Comparison of ENCODE assay signal across 22 mouse cellular contexts in genomic region chr5:140134021-140134420, GRCm38 (mm10).
DNase-seq lines count a peak whose midpoint lies in the region; ATAC-seq lines count a peak whose summit lies in the region.
"Had no signal": no experiment of that assay in that cellular context is flagged by ENCODE, and none has a peak within 500 bp of the region (broad histone marks: within the 10 kb centered on the region; RNA-seq: fewer than 3 reads in every experiment).

No protein-coding gene starts in this region.

- peaks cover 20% of the 10 kb centered on the region for H3K4me1 ChIP-seq in forebrain, embryonic 15.5 days
- H3K4me1 ChIP-seq in forebrain, embryonic 12.5 days: peaks cover under 1% of the 10 kb centered on the region
- peaks cover 57% of the 10 kb centered on the region for H3K4me1 ChIP-seq in neural tube, embryonic 13.5 days (replicated peaks)
- peaks cover 49% of the 10 kb centered on the region for H3K4me1 ChIP-seq in neural tube, embryonic 15.5 days

- WGBS in forebrain, embryonic 15.5 days: 32% methylated on average over 7 of the region's 7 CpGs
- 80% methylated on average over 7 of the region's 7 CpGs for WGBS in forebrain, embryonic 12.5 days
- WGBS in neural tube, embryonic 13.5 days: 65% methylated on average over 7 of the region's 7 CpGs
- 56% methylated on average over 7 of the region's 7 CpGs for WGBS in neural tube, embryonic 15.5 days

- H3K9me3 ChIP-seq in forebrain, embryonic 15.5 days: no peaks in the 10 kb centered on the region
- no peaks in the 10 kb centered on the region for H3K9me3 ChIP-seq in forebrain, embryonic 12.5 days
- H3K9me3 ChIP-seq in neural tube, embryonic 13.5 days: no peaks in the 10 kb centered on the region
- no peaks in the 10 kb centered on the region for H3K9me3 ChIP-seq in neural tube, embryonic 15.5 days (replicated peaks)
- H3K9me3 ChIP-seq: embryonic facial prominence, embryonic 12.5 days; heart, embryonic 10.5 days; hindbrain, embryonic 15.5 days had no signal

- H3K27ac ChIP-seq in forebrain, embryonic 15.5 days (replicated peaks): peak overlapping the region; percentile 68
- no peak overlapping the region for H3K27ac ChIP-seq in forebrain, embryonic 12.5 days
- H3K27ac ChIP-seq in neural tube, embryonic 13.5 days (replicated peaks): peak overlapping the region; percentile 14; the same call in 1 of the 2 replicates
- 0 out of 2 replicates have a peak overlapping the region, but pooled peaks have one; percentile 28 for H3K27ac ChIP-seq in neural tube, embryonic 15.5 days (replicated peaks)
- H3K27ac ChIP-seq: embryonic facial prominence, embryonic 12.5 days; heart, embryonic 10.5 days; hindbrain, embryonic 15.5 days had no signal

- no peak overlapping the region for H3K9ac ChIP-seq in forebrain, embryonic 15.5 days (replicated peaks)
- H3K9ac ChIP-seq in forebrain, embryonic 12.5 days: no peak overlapping the region
- no peak overlapping the region for H3K9ac ChIP-seq in neural tube, embryonic 13.5 days
- H3K9ac ChIP-seq in neural tube, embryonic 15.5 days (replicated peaks): no peak overlapping the region
- H3K9ac ChIP-seq: embryonic facial prominence, embryonic 12.5 days; hindbrain, embryonic 15.5 days had no signal

- 0 out of 2 replicates have a peak, but pooled peaks cover 6% of the 10 kb centered on the region for H3K27me3 ChIP-seq in forebrain, embryonic 15.5 days
- H3K27me3 ChIP-seq in forebrain, embryonic 12.5 days: peaks cover 29% of the 10 kb centered on the region; the same call in 1 of the 2 replicates
- H3K27me3 ChIP-seq in neural tube, embryonic 13.5 days: no peaks in the 10 kb centered on the region
- H3K27me3 ChIP-seq in neural tube, embryonic 15.5 days (replicated peaks): no peaks in the 10 kb centered on the region
- H3K27me3 ChIP-seq: CH12.LX; embryonic facial prominence, embryonic 12.5 days; hindbrain, embryonic 15.5 days; Patski had no signal

- no peak overlapping the region for H3K4me3 ChIP-seq in forebrain, embryonic 15.5 days
- H3K4me3 ChIP-seq in forebrain, embryonic 12.5 days (replicated peaks): no peak overlapping the region
- H3K4me3 ChIP-seq in neural tube, embryonic 13.5 days: no peak overlapping the region
- no peak overlapping the region for H3K4me3 ChIP-seq in neural tube, embryonic 15.5 days (replicated peaks)
- H3K4me3 ChIP-seq: embryonic facial prominence, embryonic 12.5 days; heart, embryonic 10.5 days; hindbrain, embryonic 15.5 days had no signal

- no peak for ATAC-seq in forebrain, embryonic 15.5 days (replicated peaks)
- no peak for ATAC-seq in forebrain, embryonic 12.5 days (ENCODE audit: low FRiP score)
- no peak for ATAC-seq in neural tube, embryonic 13.5 days (ENCODE audit: low read depth)
- no peak for ATAC-seq in neural tube, embryonic 15.5 days (ENCODE audit: low FRiP score)
- ATAC-seq: activated CD4-positive, CD25-positive, alpha-beta regulatory T cell, adult 4 months; inflammation-experienced regulatory T-cells, adult 6 months; intestine, postnatal 0 days; Patski had no signal

- no peak for DNase-seq in neural tube, embryonic 10.5 days (ENCODE audit: extremely low spot score, low spot score)
- DNase-seq in adrenal gland, adult 2 months: no peak
- DNase-seq: adrenal gland, postnatal 36 days; cerebellum, adult 11-12 months; cerebellum, adult 9-10 months; cerebellum, postnatal 25 days; gastrocnemius, postnatal 36 days; heart, adult 11 months; heart, postnatal 10 days; heart, postnatal 4 days had no signal

- H3K4me2 ChIP-seq in forebrain, embryonic 15.5 days (replicated peaks): no peak overlapping the region
- no peak overlapping the region for H3K4me2 ChIP-seq in forebrain, embryonic 12.5 days
- H3K4me2 ChIP-seq in neural tube, embryonic 13.5 days: no peak overlapping the region
- no peak overlapping the region for H3K4me2 ChIP-seq in neural tube, embryonic 15.5 days
- H3K4me2 ChIP-seq: embryonic facial prominence, embryonic 12.5 days; hindbrain, embryonic 15.5 days had no signal

- no peaks in the 10 kb centered on the region for H3K36me3 ChIP-seq in forebrain, embryonic 15.5 days
- H3K36me3 ChIP-seq in forebrain, embryonic 12.5 days (replicated peaks): peaks cover 4% of the 10 kb centered on the region; the same call in 1 of the 2 replicates
- H3K36me3 ChIP-seq in neural tube, embryonic 13.5 days: no peaks in the 10 kb centered on the region
- H3K36me3 ChIP-seq in neural tube, embryonic 15.5 days: no peaks in the 10 kb centered on the region
- H3K36me3 ChIP-seq: embryonic facial prominence, embryonic 12.5 days; hindbrain, embryonic 15.5 days had no signal
